Mouse (Mus musculus): ENCODE measurements at regions not wholly inside any gene's neighbourhood (a gene's known extent, or its start where the extent isn't known, plus 50 kb on each side); places are given as distances from the start of the nearest gene placed in this dataset.
"Not testable (repeated sequence)": the region's sequence is repeated elsewhere in the genome, so short reads cannot be mapped to it uniquely, and the experiment has no call there.

- Histone ChIP-seq H3K9me3 (peaks cover 77% of the 10 kb centered on the region), H3K27ac (no peak overlapping the region), H3K9ac (no peak overlapping the region), H3K27me3 (no peaks in the 10 kb centered on the region), H3K36me3 (0 out of 2 replicates have a peak, but pooled peaks cover 3% of the 10 kb centered on the region), H3K4me1 (no peaks in the 10 kb centered on the region), H3K4me3 (no peak overlapping the region), H3K4me2 (no peak overlapping the region)
- peak; percentile 18 for ATAC-seq (ENCODE audit: insufficient number of reproducible peaks, insufficient read depth, low FRiP score, low TSS enrichment, low read depth)
- 61% methylated on average over 6 of the region's 6 CpGs for WGBS
Measured at GRCm38 (mm10) chr4:3081148-3081952, 85.8 kb upstream of the Vmn1r2 start.

- 83% methylated on average over 3 of the region's 3 CpGs for WGBS
- Histone ChIP-seq H3K4me1 (no peaks in the 10 kb centered on the region), H3K9ac (no peak overlapping the region), H3K4me2 (no peak overlapping the region), H3K9me3 (peaks cover 82% of the 10 kb centered on the region), H3K36me3 (0 out of 2 replicates have a peak, but pooled peaks cover 3% of the 10 kb centered on the region), H3K27me3 (no peaks in the 10 kb centered on the region), H3K4me3 (no peak overlapping the region), H3K27ac (no peak overlapping the region)
- no peak; the same call in 1 of the 2 replicates for ATAC-seq (ENCODE audit: insufficient number of reproducible peaks, insufficient read depth, low FRiP score, low TSS enrichment, low read depth)
Measured at GRCm38 (mm10) chr4:3081953-3082950, 84.9 kb upstream of the Vmn1r2 start.

GRCm38 (mm10) chr4:3083161-3084020, 83.7 kb upstream of the Vmn1r2 start:
- Histone ChIP-seq H3K27me3 (no peaks in the 10 kb centered on the region), H3K9ac (no peak overlapping the region), H3K27ac (no peak overlapping the region), H3K4me3 (no peak overlapping the region), H3K4me1 (no peaks in the 10 kb centered on the region), H3K36me3 (0 out of 2 replicates have a peak, but pooled peaks cover 3% of the 10 kb centered on the region), H3K9me3 (peaks cover 91% of the 10 kb centered on the region), H3K4me2 (no peak overlapping the region)
- ATAC-seq (ENCODE audit: insufficient number of reproducible peaks, insufficient read depth, low FRiP score, low TSS enrichment, low read depth), result peak; percentile 48
- WGBS, result 51% methylated on average over 8 of the region's 8 CpGs

- Histone ChIP-seq H3K4me1 (no peaks in the 10 kb centered on the region), H3K9ac (no peak overlapping the region), H3K4me2 (no peak overlapping the region), H3K4me3 (no peak overlapping the region), H3K9me3 (peaks cover 86% of the 10 kb centered on the region), H3K27ac (no peak overlapping the region), H3K27me3 (no peaks in the 10 kb centered on the region), H3K36me3 (0 out of 2 replicates have a peak, but pooled peaks cover 3% of the 10 kb centered on the region)
- ATAC-seq (ENCODE audit: insufficient number of reproducible peaks, insufficient read depth, low FRiP score, low TSS enrichment, low read depth), result peak; percentile 34; the same call in 1 of the 2 replicates
- WGBS, result 65% methylated on average over 3 of the region's 3 CpGs
Measured at GRCm38 (mm10) chr4:3084021-3084545, 83.0 kb upstream of the Vmn1r2 start.

GRCm38 (mm10) chr4:3085456-3086448, 81.4 kb upstream of the Vmn1r2 start:
- no peak overlapping the region for H3K4me2 ChIP-seq
- H3K27ac ChIP-seq, result no peak overlapping the region
- H3K27me3 ChIP-seq, result no peaks in the 10 kb centered on the region
- WGBS, result 57% methylated on average over 6 of the region's 6 CpGs
- 0 out of 2 replicates have a peak, but pooled peaks cover 3% of the 10 kb centered on the region for H3K36me3 ChIP-seq
- ATAC-seq (ENCODE audit: insufficient number of reproducible peaks, insufficient read depth, low FRiP score, low TSS enrichment, low read depth), result peak; percentile 2; the same call in 1 of the 2 replicates
- H3K9me3 ChIP-seq, result peaks cover 85% of the 10 kb centered on the region
- H3K4me1 ChIP-seq, result no peaks in the 10 kb centered on the region
- no peak overlapping the region for H3K9ac ChIP-seq
- H3K4me3 ChIP-seq, result no peak overlapping the region

GRCm38 (mm10) chr4:3087616-3088015, 79.5 kb upstream of the Vmn1r2 start:
- H3K9ac ChIP-seq; H3K27me3 ChIP-seq; H3K4me2 ChIP-seq; ATAC-seq (ENCODE audit: insufficient number of reproducible peaks, insufficient read depth, low FRiP score, low TSS enrichment, low read depth); H3K27ac ChIP-seq; H3K4me1 ChIP-seq; H3K36me3 ChIP-seq; H3K4me3 ChIP-seq: not testable (repeated sequence)
- 74% methylated on average over 7 of the region's 7 CpGs for WGBS
- peaks cover 70% of the 10 kb centered on the region for H3K9me3 ChIP-seq

- no peak overlapping the region for H3K4me3 ChIP-seq
- no peaks in the 10 kb centered on the region for H3K4me1 ChIP-seq
- no peaks in the 10 kb centered on the region for H3K27me3 ChIP-seq
- H3K9me3 ChIP-seq, result peaks cover 49% of the 10 kb centered on the region
- 58% methylated on average over 13 of the region's 13 CpGs for WGBS
- no peak overlapping the region for H3K27ac ChIP-seq
- H3K36me3 ChIP-seq, result no peaks in the 10 kb centered on the region
- ATAC-seq (ENCODE audit: insufficient number of reproducible peaks, insufficient read depth, low FRiP score, low TSS enrichment, low read depth), result peak; percentile 57; the same call in 1 of the 2 replicates
- H3K9ac ChIP-seq, result no peak overlapping the region
- no peak overlapping the region for H3K4me2 ChIP-seq
Measured at GRCm38 (mm10) chr4:3089567-3090377, 77.3 kb upstream of the Vmn1r2 start.

- H3K27me3 ChIP-seq, result no peaks in the 10 kb centered on the region
- H3K27ac ChIP-seq, result no peak overlapping the region
- no peaks in the 10 kb centered on the region for H3K4me1 ChIP-seq
- no peak overlapping the region for H3K4me3 ChIP-seq
- no peak overlapping the region for H3K9ac ChIP-seq
- H3K36me3 ChIP-seq, result no peaks in the 10 kb centered on the region
- peak; percentile 17; the same call in 1 of the 2 replicates for ATAC-seq (ENCODE audit: insufficient number of reproducible peaks, insufficient read depth, low FRiP score, low TSS enrichment, low read depth)
- 73% methylated on average over 11 of the region's 11 CpGs for WGBS
- H3K4me2 ChIP-seq, result no peak overlapping the region
- peaks cover 43% of the 10 kb centered on the region for H3K9me3 ChIP-seq
Measured at GRCm38 (mm10) chr4:3090378-3090735, 76.8 kb upstream of the Vmn1r2 start.

GRCm38 (mm10) chr4:3090742-3091141, 76.4 kb upstream of the Vmn1r2 start:
- H3K4me2 ChIP-seq, result no peak overlapping the region
- no peak overlapping the region for H3K27ac ChIP-seq
- H3K9ac ChIP-seq, result no peak overlapping the region
- H3K27me3 ChIP-seq, result no peaks in the 10 kb centered on the region
- 67% methylated on average over 9 of the region's 9 CpGs for WGBS
- H3K4me1 ChIP-seq, result no peaks in the 10 kb centered on the region
- no peaks in the 10 kb centered on the region for H3K36me3 ChIP-seq
- H3K9me3 ChIP-seq, result peaks cover 39% of the 10 kb centered on the region
- peak; percentile 82 for ATAC-seq (ENCODE audit: insufficient number of reproducible peaks, insufficient read depth, low FRiP score, low TSS enrichment, low read depth)
- H3K4me3 ChIP-seq, result no peak overlapping the region
